Mouse (Mus musculus) heart, adult 18-20 months (tissue): ENCODE results near the gene Cul7. TPM values are rescaled to one million over a fixed set of nuclear protein-coding genes. Genes with fewer than 3 reads are reported as not detected.

Experiments used
- DNase-seq, 2 experiments: peaks; one replicate each; pipeline ENCODE4 v3.0.0; 2021 to 2022; ENCODE audit warnings: mixed read lengths in 1 of 2
- total RNA-seq, 2 experiments: library from RNA; stranded (reverse); gene quantifications; 2 replicates each; pipeline ENCODE4 v1.2.3; 2021

The Cul7 gene
- total RNA-seq, 2 experiments from 2014 or later = 16.9 to 18.8 TPM

GRCm38 (mm10) chr17:46673850-46674529 lies 23.9 kb downstream of the Cul7 start, which contains the start of gene Rrp36:
Rrp36 (minus strand) TSS chr17:46674352.
- DNase-seq = peak; percentile 96

GRCm38 (mm10) chr17:46674530-46675283 lies 24.6 kb downstream of the Cul7 start:
- DNase-seq = no peak

- DNase-seq = peak; percentile 51 to 54
These were observed 28.3 kb downstream of the Cul7 start, which contains the start of gene Mea1 for GRCm38 (mm10) chr17:46678416-46678815. Mea1 (plus strand) TSS chr17:46678793.

- DNase-seq = peak; percentile 53 to 56
These were observed 28.8 kb downstream of the Cul7 start for GRCm38 (mm10) chr17:46678911-46679310.

- DNase-seq = peak in 1 of 2 experiments; percentile 68
These were observed 30.0 kb downstream of the Cul7 start for GRCm38 (mm10) chr17:46679843-46680759.

GRCm38 (mm10) chr17:46680760-46681373 lies 30.7 kb downstream of the Cul7 start, which contains the start of gene Klhdc3:
Klhdc3 (minus strand) TSS chr17:46680914.
- peak; percentile 97 to 99 for DNase-seq

- no peak for DNase-seq
These were observed 31.5 kb downstream of the Cul7 start for GRCm38 (mm10) chr17:46681466-46682118.

- DNase-seq = no peak
These were observed 32.7 kb downstream of the Cul7 start for GRCm38 (mm10) chr17:46682654-46683389.

GRCm38 (mm10) chr17:46685913-46686312 lies 35.8 kb downstream of the Cul7 start:
- DNase-seq = no peak

GRCm38 (mm10) chr17:46690665-46691064 lies 40.5 kb downstream of the Cul7 start:
- DNase-seq = no peak

GRCm38 (mm10) chr17:46691390-46691789 lies 41.3 kb downstream of the Cul7 start:
- no peak for DNase-seq

GRCm38 (mm10) chr17:46694517-46695063 lies 44.5 kb downstream of the Cul7 start:
- DNase-seq = no peak

GRCm38 (mm10) chr17:46698515-46698914 lies 48.4 kb downstream of the Cul7 start:
- DNase-seq = no peak

- no peak for DNase-seq
These were observed 49.1 kb downstream of the Cul7 start for GRCm38 (mm10) chr17:46699245-46699644.

- no peak for DNase-seq
These were observed 49.8 kb downstream of the Cul7 start for GRCm38 (mm10) chr17:46699912-46700311.

- DNase-seq = no peak
These were observed 51.4 kb downstream of the Cul7 start for GRCm38 (mm10) chr17:46701489-46701888.

- no peak for DNase-seq
These were observed 52.0 kb downstream of the Cul7 start for GRCm38 (mm10) chr17:46702100-46702499.

- no peak for DNase-seq
These were observed 52.4 kb downstream of the Cul7 start for GRCm38 (mm10) chr17:46702506-46702905.

GRCm38 (mm10) chr17:46703971-46704886 lies 54.1 kb downstream of the Cul7 start:
- peak in 1 of 2 experiments; percentile 37 for DNase-seq
